Mouse (Mus musculus) lung, adult 2 months (tissue): Measurements from ENCODE around the gene Necap2. TPM values are rescaled to one million over a fixed set of nuclear protein-coding genes. Genes with fewer than 3 reads are reported as not detected.

Source experiments
- DNase-seq: peaks from one replicate; pipeline ENCODE4 v3.0.0; 2022
- H3K4me1 ChIP-seq: fragments of 200-500 bp; 2 replicates; pipeline ENCODE4 v1.6.1; 2011; ENCODE audit warnings: low read length; ENCODE audit not compliant: control insufficient read depth, insufficient read depth
- H3K4me3 ChIP-seq: fragments of 200-500 bp; replicated peaks from 2 replicates; pipeline ENCODE3; 2011; ENCODE audit warnings: low read depth, mild to moderate bottlenecking, control low read depth, low read length; ENCODE audit errors: extremely low read depth
- CTCF ChIP-seq: fragments of 200-500 bp; IDR thresholded peaks from 2 replicates; pipeline ENCODE4 v1.5.1; 2011; ENCODE audit warnings: mild to moderate bottlenecking, low read length, control low read depth; ENCODE audit not compliant: insufficient read depth
- POLR2A ChIP-seq: fragments of 200-500 bp; IDR thresholded peaks from 2 replicates; pipeline ENCODE4 v1.6.1; 2011; ENCODE audit warnings: low read depth, mild to moderate bottlenecking, control low read depth, low read length, borderline replicate concordance; ENCODE audit errors: extremely low read depth
- WGBS: fragments of 180-500 bp; shearing (Covaris S2); methylation state at CpG from one replicate; pipeline ENCODE4 v1.1.7; 2018; 5-methylcytosine and 5-hydroxymethylcytosine counted together
- polyA plus RNA-seq: library from polyadenylated mRNA; depleted of rRNA; stranded (reverse); fragments of >200 nt; gene quantifications from 2 replicates; pipeline ENCODE4 v1.2.3, GENCODE M21; 2012; rRNA removed

Gene Necap2
- polyA plus RNA-seq, 1 experiment: 85.5 TPM

DNA sequence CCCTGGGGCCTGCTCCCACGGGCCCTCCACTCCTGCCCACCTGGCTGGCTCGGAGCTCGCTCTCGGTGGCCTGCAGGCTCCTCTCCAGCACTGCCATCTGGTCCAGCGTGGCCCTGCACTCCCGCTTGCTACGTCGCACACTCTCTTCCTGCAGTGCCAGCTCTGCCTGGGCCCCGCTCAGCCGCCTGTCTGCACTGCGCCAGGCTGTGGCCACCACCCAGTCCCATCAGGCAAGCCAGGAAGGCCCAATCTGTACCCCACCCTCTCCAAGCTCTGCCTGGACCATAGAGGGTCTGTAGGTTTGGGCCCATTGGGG is 56.6 kb downstream of the Necap2 start:
- DNase-seq: no peak
- Histone ChIP-seq H3K4me1 (peaks cover 15% of the 10 kb centered on the region), H3K4me3 (no peak overlapping the region)
- WGBS: 50% methylated on average over 11 of the region's 11 CpGs
- no peak for TF ChIP-seq POLR2A

DNA sequence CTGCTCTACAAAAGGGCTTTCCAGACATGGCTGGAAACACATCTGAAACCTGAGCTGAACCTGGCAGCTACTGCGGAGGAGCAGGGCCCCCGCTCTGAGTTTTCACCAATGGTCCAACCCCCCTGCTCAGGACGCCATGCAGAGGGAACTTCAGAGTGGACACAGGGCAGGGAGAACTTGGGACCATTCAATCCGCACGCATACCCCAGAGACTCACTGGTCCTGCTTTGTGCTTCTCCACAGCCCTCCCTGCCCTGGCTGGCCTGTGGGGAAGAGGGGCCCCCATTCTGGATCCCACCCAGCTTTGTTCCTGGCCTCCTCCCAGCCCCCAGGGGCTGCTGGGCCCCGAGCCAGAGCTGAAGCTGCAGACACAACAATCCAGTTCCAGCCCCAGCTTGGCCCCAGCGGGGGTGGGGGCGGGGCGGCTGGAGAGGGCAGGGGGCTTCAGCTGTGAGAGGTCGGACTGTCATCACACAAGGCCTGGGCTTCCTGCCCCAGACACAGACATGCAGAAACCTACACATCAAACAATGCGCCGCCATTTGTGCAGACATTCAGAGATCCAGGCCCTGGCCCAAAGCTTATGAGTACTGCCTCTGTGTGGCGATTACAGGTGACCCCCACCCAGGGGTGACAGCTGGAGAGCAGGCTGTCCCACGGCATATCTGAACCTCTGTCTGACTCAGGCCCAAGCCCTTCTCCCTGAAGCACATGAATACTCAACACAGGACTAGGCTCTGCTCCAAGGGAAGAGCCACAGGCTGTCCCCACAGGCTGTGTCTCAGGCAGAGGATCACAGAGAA is 57.1 kb downstream of the Necap2 start:
- DNase-seq: no peak
- TF ChIP-seq CTCF: no peak
- 30% methylated on average over 14 of the region's 14 CpGs for WGBS
- peaks cover 15% of the 10 kb centered on the region for H3K4me1 ChIP-seq
- no peak overlapping the region for H3K4me3 ChIP-seq

DNA sequence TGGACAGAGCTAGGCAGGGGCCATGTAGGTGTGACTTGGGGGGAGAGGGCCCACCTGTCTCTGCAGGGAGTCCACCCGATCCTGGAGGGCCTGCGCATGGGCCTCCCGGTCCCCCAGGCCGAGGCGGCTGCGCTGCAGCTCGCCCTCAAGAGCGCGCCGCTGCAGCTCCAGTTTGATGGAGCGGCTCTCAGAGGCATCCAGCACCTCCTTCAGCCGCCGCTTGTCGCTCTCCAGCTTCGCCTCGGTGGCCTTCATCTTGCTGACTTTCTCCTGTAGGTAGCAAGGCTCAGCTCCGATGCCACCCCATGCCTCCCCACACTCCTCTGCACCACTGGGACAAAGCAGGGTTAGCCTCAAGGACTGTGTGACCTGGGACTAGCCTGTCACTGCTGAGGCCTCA is 57.9 kb downstream of the Necap2 start:
- Histone ChIP-seq H3K4me3 (no peak overlapping the region), H3K4me1 (peaks cover 15% of the 10 kb centered on the region)
- TF ChIP-seq CTCF: no peak
- TF ChIP-seq POLR2A: no peak
- no peak for DNase-seq
- 89% methylated on average over 17 of the region's 17 CpGs for WGBS

DNA sequence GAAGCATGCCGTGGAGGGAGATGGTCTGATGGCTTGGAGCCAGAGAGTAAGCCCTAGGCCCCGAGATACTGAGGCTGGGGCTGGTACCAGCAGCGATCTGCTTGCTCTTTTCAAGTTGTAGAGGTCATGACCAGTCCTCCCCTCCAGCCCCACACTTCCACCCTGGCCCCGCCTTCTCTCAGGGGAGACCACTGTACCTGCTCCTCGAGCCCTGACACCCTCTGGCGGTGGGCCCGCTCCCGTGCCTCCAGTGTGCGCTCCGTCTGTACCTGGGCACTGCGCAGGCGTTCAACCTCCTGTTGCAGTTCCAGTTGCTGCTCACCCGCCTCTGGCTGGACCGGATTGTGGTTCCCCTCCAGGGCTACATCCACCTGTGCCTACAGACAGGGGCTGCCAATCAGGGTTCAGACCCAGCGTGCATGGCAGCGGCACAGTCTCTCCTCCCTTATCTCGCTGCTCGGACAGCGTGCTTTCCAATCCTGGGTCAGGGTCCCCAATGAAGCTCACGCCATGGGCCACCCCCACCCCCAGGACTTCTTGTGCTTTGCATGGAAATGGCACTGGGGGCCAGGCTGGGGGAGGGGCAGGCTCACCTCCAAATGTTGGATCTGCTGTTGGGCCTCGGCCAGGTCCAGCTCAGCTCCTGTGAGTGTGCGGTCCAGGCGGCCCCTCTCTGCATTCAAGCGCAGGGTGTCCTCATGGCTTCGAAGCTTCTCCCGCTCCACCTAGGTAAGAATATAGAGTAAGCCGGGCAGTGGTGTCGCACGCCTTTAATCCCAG is 60.3 kb downstream of the Necap2 start:
- Histone ChIP-seq H3K4me1 (0 out of 2 replicates have a peak, but pooled peaks cover 4% of the 10 kb centered on the region), H3K4me3 (no peak overlapping the region)
- TF ChIP-seq CTCF (no peak), POLR2A (no peak)
- DNase-seq: no peak
- WGBS: 85% methylated on average over 29 of the region's 29 CpGs

Other genes starting within 250 kb of the Necap2 start
- gene Padi1, start 232.6 kb downstream of the Necap2 start, polyA plus RNA-seq: 0.36 and 1.9 TPM in 2 replicates
- gene Padi2, start 172.0 kb downstream of the Necap2 start, polyA plus RNA-seq: 3.7 and 4.7 TPM in 2 replicates
- gene Sdhb, start 117.2 kb downstream of the Necap2 start, polyA plus RNA-seq: 97.5 and 143 TPM in 2 replicates
- 199 and 258 TPM in 2 replicates for gene Atp13a2, start 91.5 kb downstream of the Necap2 start, polyA plus RNA-seq
- gene Mfap2, start 67.9 kb downstream of the Necap2 start, polyA plus RNA-seq: 173 and 190 TPM in 2 replicates
- 10.1 and 14.0 TPM in 2 replicates for gene Crocc, start 17.8 kb downstream of the Necap2 start, polyA plus RNA-seq
- not detected in 2 replicates for gene Spata21, start 10.0 kb upstream of the Necap2 start, polyA plus RNA-seq
- gene Szrd1, start 61.4 kb upstream of the Necap2 start, polyA plus RNA-seq: 50.5 and 56.4 TPM in 2 replicates
- gene Fbxo42, start 69.6 kb upstream of the Necap2 start, polyA plus RNA-seq: 13.8 and 14.2 TPM in 2 replicates
- gene Rsg1, start 135.6 kb upstream of the Necap2 start, polyA plus RNA-seq: 1.9 and 3.7 TPM in 2 replicates
- 11.5 and 15.3 TPM in 2 replicates for gene Arhgef19, start 161.1 kb upstream of the Necap2 start, polyA plus RNA-seq
- gene Epha2, start 222.9 kb upstream of the Necap2 start, polyA plus RNA-seq: 54.0 and 68.8 TPM in 2 replicates